ENCODE assay signal across 26 mouse cellular contexts in the genomic region with DNA sequence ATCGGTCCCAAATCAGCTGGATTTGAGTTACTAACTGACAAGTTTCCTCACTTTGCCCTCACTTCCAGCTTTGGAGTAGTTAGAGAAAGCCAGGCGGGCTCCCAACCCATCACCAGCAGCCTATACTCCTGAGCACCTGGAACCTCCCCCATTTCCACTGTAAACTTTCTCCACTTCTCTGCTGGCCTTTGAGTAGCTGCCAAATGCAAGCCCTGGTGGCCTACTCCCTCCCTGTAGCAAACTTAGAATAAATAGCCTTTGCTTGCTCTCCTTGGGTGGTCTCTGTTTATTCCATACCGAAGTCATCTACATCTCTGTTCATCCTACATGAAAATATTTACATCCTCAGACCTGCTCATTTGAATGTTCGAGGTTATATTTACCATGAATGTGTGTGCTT.
DNase-seq lines count a peak whose midpoint lies in the region; ATAC-seq and TF ChIP-seq lines count a peak whose summit lies in the region.
"Had no signal": no experiment of that assay in that cellular context is flagged by ENCODE, and none has a peak within 500 bp of the region (broad histone marks: within the 10 kb centered on the region; RNA-seq: fewer than 3 reads in every experiment).

No protein-coding gene starts in this region.

- TF ChIP-seq CTCF in stomach, postnatal 0 days (IDR thresholded peaks at IDR 0.05; ENCODE audit: low read depth), result no peak

- ATAC-seq in lung, embryonic 15.5 days (ENCODE audit: borderline replicate concordance, extremely low read depth, low FRiP score, low TSS enrichment), result no peak; the same call in 1 of the 2 replicates
- ATAC-seq in embryonic facial prominence, embryonic 13.5 days (ENCODE audit: insufficient number of reproducible peaks, insufficient read depth, low FRiP score, low TSS enrichment, low read depth), result no peak
- ATAC-seq in limb, embryonic 13.5 days (ENCODE audit: low FRiP score, low read depth), result peak; percentile 68; the same call in 1 of the 2 replicates
- ATAC-seq in stomach, postnatal 0 days (ENCODE audit: low FRiP score, low TSS enrichment), result no peak
- ATAC-seq in forebrain, embryonic 13.5 days, result no peak
- ATAC-seq: activated CD4-positive, CD25-positive, alpha-beta regulatory T cell, adult 4 months; forebrain, postnatal 0 days; inflammation-experienced regulatory T-cells, adult 6 months; liver, embryonic 12.5 days had no signal

- no peak overlapping the region for H3K4me3 ChIP-seq in lung, embryonic 15.5 days
- no peak overlapping the region for H3K4me3 ChIP-seq in embryonic facial prominence, embryonic 13.5 days
- H3K4me3 ChIP-seq in limb, embryonic 13.5 days, result no peak overlapping the region
- no peak overlapping the region for H3K4me3 ChIP-seq in stomach, postnatal 0 days (ENCODE audit: low read depth, low read length)
- H3K4me3 ChIP-seq in forebrain, embryonic 13.5 days, result no peak overlapping the region
- H3K4me3 ChIP-seq: heart, embryonic 15.5 days; kidney, embryonic 15.5 days; liver, embryonic 12.5 days; midbrain, embryonic 12.5 days had no signal

- no peak overlapping the region for H3K4me2 ChIP-seq in lung, embryonic 15.5 days
- no peak overlapping the region for H3K4me2 ChIP-seq in embryonic facial prominence, embryonic 13.5 days
- no peak overlapping the region for H3K4me2 ChIP-seq in limb, embryonic 13.5 days (replicated peaks)
- no peak overlapping the region for H3K4me2 ChIP-seq in stomach, postnatal 0 days (replicated peaks; ENCODE audit: low read depth)
- no peak overlapping the region for H3K4me2 ChIP-seq in forebrain, embryonic 13.5 days
- H3K4me2 ChIP-seq: heart, embryonic 15.5 days; hindbrain, embryonic 14.5 days; kidney, embryonic 15.5 days; liver, embryonic 12.5 days; midbrain, embryonic 12.5 days had no signal

- H3K4me1 ChIP-seq in lung, embryonic 15.5 days, result peaks cover 67% of the 10 kb centered on the region
- H3K4me1 ChIP-seq in embryonic facial prominence, embryonic 13.5 days, result peaks cover 48% of the 10 kb centered on the region
- H3K4me1 ChIP-seq in limb, embryonic 13.5 days, result peaks cover 52% of the 10 kb centered on the region
- no peaks in the 10 kb centered on the region; the same call in 1 of the 2 replicates for H3K4me1 ChIP-seq in stomach, postnatal 0 days (replicated peaks; ENCODE audit: control insufficient read depth, insufficient read depth)
- H3K4me1 ChIP-seq in forebrain, embryonic 13.5 days, result peaks cover 29% of the 10 kb centered on the region
- H3K4me1 ChIP-seq: liver, embryonic 12.5 days had no signal

- TF ChIP-seq EP300 in stomach, postnatal 0 days (optimal IDR thresholded peaks at IDR 0.05), result no peak

- no peaks in the 10 kb centered on the region for H3K36me3 ChIP-seq in lung, embryonic 15.5 days
- H3K36me3 ChIP-seq in embryonic facial prominence, embryonic 13.5 days, result no peaks in the 10 kb centered on the region
- no peaks in the 10 kb centered on the region for H3K36me3 ChIP-seq in limb, embryonic 13.5 days
- H3K36me3 ChIP-seq in stomach, postnatal 0 days (ENCODE audit: control insufficient read depth, insufficient read depth, low read length), result no peaks in the 10 kb centered on the region
- H3K36me3 ChIP-seq in forebrain, embryonic 13.5 days (ENCODE audit: poor library complexity, severe bottlenecking), result no peaks in the 10 kb centered on the region
- H3K36me3 ChIP-seq: heart, embryonic 15.5 days; kidney, embryonic 15.5 days; liver, embryonic 12.5 days; midbrain, embryonic 12.5 days had no signal

- H3K27me3 ChIP-seq in lung, embryonic 15.5 days, result no peaks in the 10 kb centered on the region
- no peaks in the 10 kb centered on the region for H3K27me3 ChIP-seq in embryonic facial prominence, embryonic 13.5 days
- H3K27me3 ChIP-seq in limb, embryonic 13.5 days, result no peaks in the 10 kb centered on the region
- no peaks in the 10 kb centered on the region for H3K27me3 ChIP-seq in stomach, postnatal 0 days (ENCODE audit: control insufficient read depth, insufficient read depth, low read length)
- peaks cover 90% of the 10 kb centered on the region for H3K27me3 ChIP-seq in forebrain, embryonic 13.5 days
- H3K27me3 ChIP-seq: heart, embryonic 15.5 days; kidney, embryonic 15.5 days; liver, embryonic 12.5 days had no signal

- 35% methylated on average over 4 of the region's 4 CpGs for WGBS in lung, embryonic 15.5 days
- 71% methylated on average over 4 of the region's 4 CpGs for WGBS in embryonic facial prominence, embryonic 13.5 days
- 63% methylated on average over 4 of the region's 4 CpGs for WGBS in limb, embryonic 13.5 days
- 52% methylated on average over 4 of the region's 4 CpGs for WGBS in stomach, postnatal 0 days
- 85% methylated on average over 4 of the region's 4 CpGs for WGBS in forebrain, embryonic 13.5 days

- H3K9ac ChIP-seq in lung, embryonic 15.5 days, result no peak overlapping the region
- no peak overlapping the region for H3K9ac ChIP-seq in embryonic facial prominence, embryonic 13.5 days
- no peak overlapping the region for H3K9ac ChIP-seq in limb, embryonic 13.5 days
- no peak overlapping the region for H3K9ac ChIP-seq in stomach, postnatal 0 days (ENCODE audit: low read length)
- H3K9ac ChIP-seq in forebrain, embryonic 13.5 days, result no peak overlapping the region
- H3K9ac ChIP-seq: forebrain, postnatal 0 days; heart, embryonic 15.5 days; hindbrain, embryonic 14.5 days; kidney, embryonic 15.5 days; liver, embryonic 12.5 days; midbrain, embryonic 12.5 days had no signal

- peak overlapping the region; percentile 74 for H3K27ac ChIP-seq in lung, embryonic 15.5 days
- H3K27ac ChIP-seq in embryonic facial prominence, embryonic 13.5 days, result peak overlapping the region; percentile 33; the same call in 1 of the 2 replicates
- peak overlapping the region; percentile 49; the same call in 1 of the 2 replicates for H3K27ac ChIP-seq in limb, embryonic 13.5 days
- H3K27ac ChIP-seq in stomach, postnatal 0 days (replicated peaks), result 0 out of 2 replicates have a peak overlapping the region, but pooled peaks have one; percentile 3
- H3K27ac ChIP-seq in forebrain, embryonic 13.5 days, result no peak overlapping the region
- H3K27ac ChIP-seq: heart, embryonic 15.5 days; hindbrain, embryonic 14.5 days; kidney, embryonic 15.5 days; liver, embryonic 12.5 days; midbrain, embryonic 12.5 days had no signal

- no peak for DNase-seq in lung, postnatal 10 days
- no peak for DNase-seq in stomach, postnatal 0 days (ENCODE audit: low spot score)
- no peak for DNase-seq in left cerebral cortex, adult 11 months (ENCODE audit: low spot score)
- DNase-seq: adrenal gland, postnatal 10 days; cerebellum, adult 2 months; cerebellum, postnatal 25 days; embryo, embryonic 11 days; forebrain, postnatal 0 days; gastrocnemius, postnatal 25 days; heart, adult 18-20 months; heart, postnatal 4 days; layer of hippocampus, adult 9-11 months; left cerebral cortex, postnatal 4 days; lung, adult 18-20 months; thymus, postnatal 36 days had no signal

- H3K9me3 ChIP-seq in lung, embryonic 15.5 days, result no peaks in the 10 kb centered on the region
- H3K9me3 ChIP-seq in embryonic facial prominence, embryonic 13.5 days, result no peaks in the 10 kb centered on the region
- H3K9me3 ChIP-seq in limb, embryonic 13.5 days, result no peaks in the 10 kb centered on the region
- H3K9me3 ChIP-seq in stomach, postnatal 0 days (ENCODE audit: control insufficient read depth, low read length), result no peaks in the 10 kb centered on the region
- no peaks in the 10 kb centered on the region for H3K9me3 ChIP-seq in forebrain, embryonic 13.5 days (replicated peaks)
- H3K9me3 ChIP-seq: heart, embryonic 15.5 days; kidney, embryonic 15.5 days; liver, embryonic 12.5 days; midbrain, embryonic 12.5 days had no signal
